Mouse (Mus musculus): ENCODE data around the gene Rps6kb1. TPM values are rescaled to one million over a fixed set of nuclear protein-coding genes. Genes with fewer than 3 reads are reported as not detected.
"Not testable (repeated sequence)": the region's sequence is repeated elsewhere in the genome, so short reads cannot be mapped to it uniquely, and the experiment has no call there.

Rps6kb1 gene
- total RNA-seq, 2 experiments from 2014 or later: 38.5 to 39.2 TPM

DNA sequence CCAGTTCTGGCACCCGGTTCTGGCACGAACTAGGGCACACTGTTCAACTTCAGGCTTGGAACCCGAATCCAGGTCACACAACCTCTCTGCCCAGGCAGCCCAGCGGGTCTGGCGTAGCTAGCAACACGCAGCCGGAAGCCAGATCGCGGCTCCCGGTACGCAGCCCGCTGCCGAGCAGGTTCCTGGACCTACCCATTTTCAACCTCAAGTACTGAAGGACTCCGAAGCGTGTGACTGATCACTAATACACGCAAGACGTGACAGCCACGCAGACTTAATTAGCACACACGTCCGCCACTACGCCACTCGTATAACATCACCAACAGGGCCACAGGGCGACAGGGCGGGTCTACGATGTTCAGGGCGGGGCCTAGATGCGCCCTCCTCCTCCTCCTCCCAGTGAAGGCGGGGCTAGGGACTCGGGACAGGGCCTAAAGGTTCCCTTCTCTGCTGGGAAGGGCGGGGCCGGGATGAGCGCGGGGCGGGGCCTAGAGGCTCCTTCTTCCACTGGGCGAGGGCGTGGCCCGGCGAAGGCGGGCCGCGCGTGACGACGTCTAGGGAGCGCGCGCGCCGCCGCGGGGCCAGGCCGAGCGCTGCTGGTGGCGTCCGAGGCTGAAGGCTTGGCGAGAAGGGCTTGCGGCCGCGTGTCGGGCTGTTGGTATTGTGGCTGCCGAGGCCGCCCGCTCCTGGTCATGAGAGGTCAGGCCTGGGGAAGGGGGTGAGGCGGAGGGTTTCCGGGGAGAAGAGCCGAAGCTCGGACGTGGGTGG, 60.3 kb downstream of the Rps6kb1 start, which contains the start of gene Rnft1:
TSS of gene Rnft1 (plus strand) at position 557 of the 768 bp plus-strand sequence.
- intact Hi-C loops (cut with DNase I): loop anchor here (5.0 kb wide), 1 partner anchor 127 kb away; the partner anchor contains the start of gene Med13
- DNase-seq (ENCODE audit: extremely low spot score in 1 of 2, low spot score in 2 of 2): peak; percentile 97 to 98
- Histone ChIP-seq H3K27ac (peak within 1 kb of the TSS; percentile 95), H3K4me3 (peak within 1 kb of the TSS; percentile 94)
- peak; percentile 34 for TF ChIP-seq CTCF (IDR thresholded peaks at IDR 0.05)

DNA sequence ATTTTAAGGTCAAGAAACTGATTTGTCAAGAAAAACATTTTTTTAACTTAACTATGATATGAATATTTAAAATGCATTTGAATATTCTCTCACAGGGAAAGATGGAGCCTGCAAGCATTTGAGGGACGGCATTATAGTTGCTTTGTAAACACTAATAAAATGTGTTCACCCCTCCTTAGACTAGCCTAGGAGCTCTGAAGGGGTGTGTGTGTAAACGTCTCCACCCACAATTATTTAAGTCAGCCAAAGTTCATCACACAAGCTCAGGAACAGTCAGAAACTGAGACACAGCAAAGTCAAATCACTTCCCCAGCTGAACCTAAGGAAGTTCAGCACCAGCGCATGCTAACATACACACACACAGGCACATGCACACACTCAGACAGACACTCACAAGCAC, 71.0 kb downstream of the Rps6kb1 start:
- TF ChIP-seq CTCF (IDR thresholded peaks at IDR 0.05): no peak
- H3K27ac ChIP-seq: peak overlapping the region; percentile 58

GRCm38 (mm10) chr11:86472771-86473171, 71.8 kb downstream of the Rps6kb1 start:
- TF ChIP-seq CTCF (IDR thresholded peaks at IDR 0.05): no peak
- intact Hi-C loops (cut with DNase I): no loop called here
- Histone ChIP-seq H3K27ac (peak overlapping the region; percentile 58), H3K4me3 (peak overlapping the region; percentile 26)
- peak; percentile 28 to 33 for DNase-seq (ENCODE audit: extremely low spot score in 1 of 2, low spot score in 2 of 2)

More for the DNA sequence above, 71.0 kb downstream of the Rps6kb1 start:
- H3K4me3 ChIP-seq: peak overlapping the region; percentile 26
- DNase-seq (ENCODE audit: extremely low spot score in 1 of 2, low spot score in 2 of 2): no peak
- intact Hi-C loops (cut with DNase I): no loop called here

- DNase-seq (ENCODE audit: extremely low spot score in 1 of 2, low spot score in 2 of 2): no peak
- Histone ChIP-seq H3K4me3 (no peak overlapping the region), H3K27ac (no peak overlapping the region)
- TF ChIP-seq CTCF (IDR thresholded peaks at IDR 0.05): no peak
- intact Hi-C loops (cut with DNase I): no loop called here
Observed at GRCm38 (mm10) chr11:86471785-86472184, 72.8 kb downstream of the Rps6kb1 start.

DNA sequence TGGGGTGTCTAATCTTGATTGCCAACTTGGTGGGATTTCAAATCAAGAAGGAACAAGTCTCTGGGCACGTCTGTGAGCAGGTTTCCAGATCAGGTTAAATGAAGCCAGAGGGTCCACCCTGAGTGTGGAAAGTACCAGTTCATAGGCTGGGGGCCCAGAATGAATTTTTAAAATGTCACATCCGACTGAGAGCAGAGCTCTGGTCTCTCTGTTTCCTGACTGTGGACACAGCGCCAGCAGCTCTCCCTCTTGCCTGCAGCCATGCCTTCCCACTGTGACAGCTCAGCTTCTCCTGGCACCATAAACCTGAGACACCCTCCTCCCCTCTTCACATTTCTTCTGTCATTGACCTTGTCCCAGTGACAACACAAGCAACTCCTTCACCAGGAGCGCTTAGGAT, 75.6 kb downstream of the Rps6kb1 start:
- Histone ChIP-seq H3K27ac (no peak overlapping the region), H3K4me3 (no peak overlapping the region)
- intact Hi-C loops (cut with DNase I): no loop called here
- no peak for TF ChIP-seq CTCF (IDR thresholded peaks at IDR 0.05)
- DNase-seq (ENCODE audit: extremely low spot score in 1 of 2, low spot score in 2 of 2): no peak

GRCm38 (mm10) chr11:86468345-86468744, 76.3 kb downstream of the Rps6kb1 start:
- Histone ChIP-seq H3K4me3 (no peak overlapping the region), H3K27ac (no peak overlapping the region)
- intact Hi-C loops (cut with DNase I): no loop called here
- no peak for DNase-seq (ENCODE audit: extremely low spot score in 1 of 2, low spot score in 2 of 2)
- no peak for TF ChIP-seq CTCF (IDR thresholded peaks at IDR 0.05)

DNA sequence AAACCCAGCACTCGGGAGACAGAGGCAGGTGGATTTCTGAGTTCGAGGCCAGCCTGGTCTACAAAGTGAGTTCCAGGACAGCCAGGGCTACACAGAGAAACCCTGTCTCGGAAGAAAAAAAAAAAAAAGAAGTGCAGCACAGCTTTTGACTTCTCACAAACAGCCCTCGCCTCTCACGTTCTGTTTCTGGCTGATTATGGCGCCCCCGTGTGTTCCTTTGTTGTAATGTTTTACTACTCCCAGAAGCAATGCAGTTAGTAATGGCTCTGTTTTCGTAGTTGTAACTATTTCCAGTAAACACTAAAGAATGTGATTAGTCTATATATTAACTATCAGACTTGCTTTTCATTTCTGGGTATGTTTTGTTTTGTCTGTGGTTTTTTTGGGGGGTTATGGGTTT, 80.3 kb downstream of the Rps6kb1 start:
- TF ChIP-seq CTCF (IDR thresholded peaks at IDR 0.05): peak; percentile 73
- not testable (repeated sequence) for H3K27ac ChIP-seq, H3K4me3 ChIP-seq
- intact Hi-C loops (cut with DNase I): loop anchor here (5.0 kb wide), 2 partner anchors 82 to 207 kb away; partner anchors contain the start of gene Ints2
- peak; percentile 49 to 70 for DNase-seq (ENCODE audit: extremely low spot score in 1 of 2, low spot score in 2 of 2)

- no peak overlapping the region for H3K4me3 ChIP-seq
- intact Hi-C loops (cut with DNase I): loop anchor here (5.0 kb wide), 2 partner anchors 80 to 205 kb away; partner anchors contain the start of gene Ints2
- no peak overlapping the region for H3K27ac ChIP-seq
- no peak for TF ChIP-seq CTCF (IDR thresholded peaks at IDR 0.05)
- DNase-seq (ENCODE audit: extremely low spot score in 1 of 2, low spot score in 2 of 2): no peak
Observed at GRCm38 (mm10) chr11:86462579-86462978, 82.0 kb downstream of the Rps6kb1 start.

- H3K4me3 ChIP-seq: no peak overlapping the region
- no peak for DNase-seq (ENCODE audit: extremely low spot score in 1 of 2, low spot score in 2 of 2)
- no peak overlapping the region for H3K27ac ChIP-seq
- no peak for TF ChIP-seq CTCF (IDR thresholded peaks at IDR 0.05)
- intact Hi-C loops (cut with DNase I): no loop called here
Observed at GRCm38 (mm10) chr11:86458866-86459265, 85.7 kb downstream of the Rps6kb1 start.

DNA sequence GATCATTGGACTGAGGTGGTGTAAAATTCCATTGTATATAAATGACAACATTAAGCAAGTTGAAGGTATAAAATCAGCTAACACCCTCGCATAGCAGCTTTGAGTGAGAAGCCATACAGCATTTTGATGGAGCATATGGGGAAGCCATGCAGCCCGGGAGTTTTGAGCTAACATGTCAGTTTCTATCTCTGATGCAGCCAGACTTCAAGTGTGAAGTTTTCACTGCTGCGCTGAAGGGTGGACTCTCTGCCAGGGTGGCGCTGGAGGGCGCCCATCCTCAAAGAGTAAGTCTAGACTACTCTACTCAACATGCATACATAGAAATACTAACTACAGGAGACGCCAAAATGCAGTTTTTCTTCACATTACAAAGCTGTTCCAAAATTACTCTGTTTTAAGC, 87.1 kb downstream of the Rps6kb1 start:
- Histone ChIP-seq H3K27ac (no peak overlapping the region), H3K4me3 (no peak overlapping the region)
- no peak for DNase-seq (ENCODE audit: extremely low spot score in 1 of 2, low spot score in 2 of 2)
- no peak; the same call in 1 of the 2 replicates for TF ChIP-seq CTCF (IDR thresholded peaks at IDR 0.05)
- intact Hi-C loops (cut with DNase I): no loop called here

GRCm38 (mm10) chr11:86453991-86454390, 90.6 kb downstream of the Rps6kb1 start:
- DNase-seq (ENCODE audit: extremely low spot score in 1 of 2, low spot score in 2 of 2): no peak
- no peak overlapping the region for H3K27ac ChIP-seq
- H3K4me3 ChIP-seq: no peak overlapping the region
- intact Hi-C loops (cut with DNase I): no loop called here
- TF ChIP-seq CTCF (IDR thresholded peaks at IDR 0.05): no peak

Small RNA genes lying within 50 kb of the gene (microRNA-seq; reads per million reads assigned to microRNA genes)
- 405 to 515 reads per million in 2 experiments for gene Mir21a

Other genes with a start within 250 kb of the Rps6kb1 start
- 10 to 100 TPM; 60.5 to 61.2 TPM for gene Med13, start 187.2 kb downstream of the Rps6kb1 start, total RNA-seq (2021)
- gene Rnft1, start 60.1 kb downstream of the Rps6kb1 start, total RNA-seq (2021): 10 to 100 TPM; 27.5 to 31.5 TPM
- 1 to 10 TPM; 5.3 to 6.8 TPM for gene Tubd1, start 186 bp upstream of the Rps6kb1 start, total RNA-seq (2021)
- gene Vmp1, start 139.0 kb upstream of the Rps6kb1 start, total RNA-seq (2021): 100 to 1,000 TPM; 144 to 167 TPM
- 1 to 10 TPM; 7.2 to 7.9 TPM for gene Ptrh2, start 139.2 kb upstream of the Rps6kb1 start, total RNA-seq (2021)
- gene Cltc, start 212.8 kb upstream of the Rps6kb1 start, total RNA-seq (2021): 100 to 1,000 TPM; 508 to 527 TPM

Data from left cerebral cortex, adult 2 months (tissue).